Mouse (Mus musculus): Measurements from ENCODE around the gene Dock10.
A peak's percentile ranks its signal among the peaks of the same experiment; 100 is the strongest.

Gene Dock10

GRCm38 (mm10) chr1:80655195-80655594 lies 103.1 kb downstream of the Dock10 start:
- DNase-seq: no peak

- no peak for DNase-seq
Observed at GRCm38 (mm10) chr1:80654177-80654576, 104.2 kb downstream of the Dock10 start.

GRCm38 (mm10) chr1:80652803-80653202 lies 105.5 kb downstream of the Dock10 start:
- no peak for DNase-seq

- no peak for DNase-seq
Observed at GRCm38 (mm10) chr1:80652083-80652482, 106.2 kb downstream of the Dock10 start.

- DNase-seq: no peak
Observed at GRCm38 (mm10) chr1:80646602-80647001, 111.7 kb downstream of the Dock10 start.

- DNase-seq: no peak
Observed at GRCm38 (mm10) chr1:80643866-80644451, 114.4 kb downstream of the Dock10 start.

- no peak for DNase-seq
Observed at GRCm38 (mm10) chr1:80641832-80642231, 116.5 kb downstream of the Dock10 start.

GRCm38 (mm10) chr1:80641288-80641687 lies 117.0 kb downstream of the Dock10 start:
- DNase-seq: no peak

GRCm38 (mm10) chr1:80639553-80639952 lies 118.8 kb downstream of the Dock10 start:
- DNase-seq: no peak

- DNase-seq: peak; percentile 29
Observed at GRCm38 (mm10) chr1:80637214-80637705, 121.1 kb downstream of the Dock10 start.

- no peak for DNase-seq
Observed at GRCm38 (mm10) chr1:80635825-80636224, 122.5 kb downstream of the Dock10 start.

GRCm38 (mm10) chr1:80633536-80633935 lies 124.8 kb downstream of the Dock10 start:
- DNase-seq: no peak

- no peak for DNase-seq
Observed at GRCm38 (mm10) chr1:80630179-80631149, 127.9 kb downstream of the Dock10 start.

GRCm38 (mm10) chr1:80628054-80628453 lies 130.3 kb downstream of the Dock10 start:
- no peak for DNase-seq

- DNase-seq: no peak
Observed at GRCm38 (mm10) chr1:80626800-80627199, 131.5 kb downstream of the Dock10 start.

- DNase-seq: no peak
Observed at GRCm38 (mm10) chr1:80625371-80625770, 133.0 kb downstream of the Dock10 start.

- DNase-seq: no peak
Observed at GRCm38 (mm10) chr1:80624552-80624951, 133.8 kb downstream of the Dock10 start.

- DNase-seq: no peak
Observed at GRCm38 (mm10) chr1:80622646-80623045, 135.7 kb downstream of the Dock10 start.

GRCm38 (mm10) chr1:80619100-80619499 lies 139.2 kb downstream of the Dock10 start:
- DNase-seq: no peak

- DNase-seq: no peak
Observed at GRCm38 (mm10) chr1:80616671-80617070, 141.7 kb downstream of the Dock10 start.

GRCm38 (mm10) chr1:80614750-80615149 lies 143.6 kb downstream of the Dock10 start:
- DNase-seq: no peak

- DNase-seq: no peak
Observed at GRCm38 (mm10) chr1:80613395-80614011, 144.8 kb downstream of the Dock10 start.

- DNase-seq: no peak
Observed at GRCm38 (mm10) chr1:80607546-80607945, 150.8 kb downstream of the Dock10 start.
